Mouse (Mus musculus): ENCODE measurements at regions not wholly inside any gene's neighbourhood (a gene's known extent, or its start where the extent isn't known, plus 50 kb on each side); places are given as distances from the start of the nearest gene placed in this dataset.

DNA sequence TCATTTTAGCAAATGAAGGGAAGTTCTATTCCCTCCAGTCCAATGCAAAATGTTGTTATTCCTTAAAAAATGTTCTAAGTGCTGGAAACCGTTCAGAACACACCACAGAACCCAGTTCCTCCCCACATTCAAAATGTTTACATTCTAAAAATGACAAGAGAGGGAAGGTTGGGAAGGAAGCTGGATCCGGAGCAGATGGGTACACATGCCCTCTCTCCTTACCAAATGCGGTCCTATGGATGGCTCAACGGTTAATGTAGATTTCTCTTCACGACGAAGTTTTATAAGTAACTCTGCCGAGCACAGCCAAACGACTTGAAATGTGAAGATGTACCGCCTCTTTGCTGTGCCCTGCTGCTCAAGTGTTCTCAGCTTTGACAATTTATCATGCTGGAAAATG, 88.3 kb downstream of the Cetn3 start:
- Histone ChIP-seq H3K36me3 (ENCODE audit: control insufficient read depth, insufficient read depth) (no peaks in the 10 kb centered on the region), H3ac (ENCODE audit: control insufficient read depth, insufficient read length) (no peak overlapping the region), H3K4me3 (no peak overlapping the region), H3K79me2 (ENCODE audit: control insufficient read depth, insufficient read depth) (no peaks in the 10 kb centered on the region), H3K27me3 (ENCODE audit: control insufficient read depth, insufficient read depth, insufficient read length) (no peaks in the 10 kb centered on the region), H3K4me2 (ENCODE audit: low read depth) (peak overlapping the region; percentile 18)
- TF ChIP-seq REST (IDR thresholded peaks at IDR 0.05; ENCODE audit: insufficient read depth, insufficient read length) (no peak), MYOD1 (IDR thresholded peaks at IDR 0.05; ENCODE audit: control insufficient read depth in 1 of 3, insufficient read length in 2 of 3, low read depth in 2 of 3) (no peak), POLR2AphosphoS2 (IDR thresholded peaks at IDR 0.05; ENCODE audit: insufficient read length, low read depth) (no peak), TCF3 (IDR thresholded peaks at IDR 0.05; ENCODE audit: insufficient read length, low read depth) (no peak), POLR2A (IDR thresholded peaks at IDR 0.05; ENCODE audit: insufficient read length, low read depth) (no peak), CEBPB (IDR thresholded peaks at IDR 0.05; ENCODE audit: insufficient read depth, poor library complexity, severe bottlenecking) (no peak), TCF12 (IDR thresholded peaks at IDR 0.05; ENCODE audit: insufficient read depth, poor library complexity, severe bottlenecking) (no peak), SRF (IDR thresholded peaks at IDR 0.05; ENCODE audit: control insufficient read depth, insufficient read length, low read depth) (no peak)

GRCm38 (mm10) chr13:81885879-81886278, 103.0 kb downstream of the Cetn3 start:
- Histone ChIP-seq H3K79me2 (ENCODE audit: control insufficient read depth, insufficient read depth) (no peaks in the 10 kb centered on the region), H3K36me3 (ENCODE audit: control insufficient read depth, insufficient read depth) (no peaks in the 10 kb centered on the region), H3ac (ENCODE audit: control insufficient read depth, insufficient read length) (no peak overlapping the region), H3K4me2 (ENCODE audit: low read depth) (peak overlapping the region; percentile 3), H3K27me3 (ENCODE audit: control insufficient read depth, insufficient read depth, insufficient read length) (no peaks in the 10 kb centered on the region), H3K4me3 (no peak overlapping the region)
- TF ChIP-seq USF1 (IDR thresholded peaks at IDR 0.05; ENCODE audit: low read depth), result no peak

DNA sequence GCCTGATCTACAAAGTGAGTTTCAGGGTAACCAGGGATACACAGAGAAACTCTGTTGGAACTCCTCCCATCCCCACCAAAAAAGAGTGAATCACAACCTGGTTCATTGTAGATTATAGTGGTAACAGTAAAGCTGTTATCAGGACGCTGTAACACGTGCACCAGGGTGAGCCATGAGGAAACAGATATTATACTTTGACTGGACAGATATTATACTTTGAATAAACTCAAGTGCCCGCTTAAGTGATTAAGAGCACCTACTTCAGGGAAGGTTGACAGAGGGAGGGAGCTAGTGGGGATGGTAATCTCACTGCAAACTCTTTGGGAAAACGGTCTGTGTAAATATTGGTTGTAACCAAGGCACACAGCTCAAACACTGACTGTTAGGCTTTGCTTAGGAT, 147.4 kb downstream of the Cetn3 start:
- H3K27me3 ChIP-seq (ENCODE audit: control insufficient read depth, insufficient read depth, insufficient read length), result no peaks in the 10 kb centered on the region
- no peak overlapping the region for H3K4me2 ChIP-seq (ENCODE audit: low read depth)
- H3K36me3 ChIP-seq (ENCODE audit: control insufficient read depth, insufficient read depth), result no peaks in the 10 kb centered on the region
- TF ChIP-seq POLR2A (IDR thresholded peaks at IDR 0.05; ENCODE audit: insufficient read length, low read depth) (no peak), MYOG (IDR thresholded peaks at IDR 0.05; ENCODE audit: control insufficient read depth in 1 of 3, insufficient read depth in 1 of 3, insufficient read length in 2 of 3, low read depth in 2 of 3) (no peak), TCF3 (IDR thresholded peaks at IDR 0.05; ENCODE audit: insufficient read length, low read depth) (no peak), USF1 (IDR thresholded peaks at IDR 0.05; ENCODE audit: low read depth) (no peak), CEBPB (IDR thresholded peaks at IDR 0.05; ENCODE audit: insufficient read depth, poor library complexity, severe bottlenecking) (no peak), MYOD1 (IDR thresholded peaks at IDR 0.05; ENCODE audit: control insufficient read depth in 1 of 3, insufficient read length in 2 of 3, low read depth in 2 of 3) (no peak), E2F4 (IDR thresholded peaks at IDR 0.05; ENCODE audit: insufficient read depth) (no peak), SRF (IDR thresholded peaks at IDR 0.05; ENCODE audit: control insufficient read depth, insufficient read length, low read depth) (no peak), TCF12 (IDR thresholded peaks at IDR 0.05; ENCODE audit: insufficient read depth, poor library complexity, severe bottlenecking) (no peak), MAX (IDR thresholded peaks at IDR 0.05; ENCODE audit: low read depth) (no peak), REST (IDR thresholded peaks at IDR 0.05; ENCODE audit: insufficient read depth, insufficient read length) (no peak), POLR2AphosphoS2 (IDR thresholded peaks at IDR 0.05; ENCODE audit: insufficient read length, low read depth) (no peak)
- H3ac ChIP-seq (ENCODE audit: control insufficient read depth, insufficient read length), result no peak overlapping the region
- H3K79me2 ChIP-seq (ENCODE audit: control insufficient read depth, insufficient read depth), result no peaks in the 10 kb centered on the region
- H3K4me3 ChIP-seq, result no peak overlapping the region

DNA sequence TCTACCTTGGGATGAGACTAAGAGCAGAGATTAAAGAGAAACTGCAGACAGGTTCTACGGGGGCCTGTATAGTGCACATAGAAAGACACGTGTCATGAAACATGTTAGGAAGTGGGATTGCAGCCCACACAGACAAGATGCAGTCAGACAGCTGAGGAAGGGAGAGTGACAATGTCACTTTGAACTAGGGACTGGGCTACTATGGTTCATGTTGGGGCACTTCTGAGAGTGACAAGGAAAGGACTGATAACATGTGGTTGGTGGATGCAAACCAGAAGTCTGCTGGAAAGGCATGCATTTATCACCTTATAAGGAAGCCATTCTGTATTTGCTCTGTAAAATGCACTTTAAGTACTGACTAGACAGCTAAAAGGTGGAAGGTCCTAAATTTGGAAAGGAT, 148.3 kb downstream of the Cetn3 start:
- Histone ChIP-seq H3K4me3 (no peak overlapping the region), H3K36me3 (ENCODE audit: control insufficient read depth, insufficient read depth) (no peaks in the 10 kb centered on the region), H3K79me2 (ENCODE audit: control insufficient read depth, insufficient read depth) (no peaks in the 10 kb centered on the region), H3ac (ENCODE audit: control insufficient read depth, insufficient read length) (no peak overlapping the region), H3K4me2 (ENCODE audit: low read depth) (no peak overlapping the region), H3K27me3 (ENCODE audit: control insufficient read depth, insufficient read depth, insufficient read length) (no peaks in the 10 kb centered on the region)
- TF ChIP-seq TCF3 (IDR thresholded peaks at IDR 0.05; ENCODE audit: insufficient read length, low read depth), result no peak
- TF ChIP-seq REST (IDR thresholded peaks at IDR 0.05; ENCODE audit: insufficient read depth, insufficient read length), result no peak
- TF ChIP-seq USF1 (IDR thresholded peaks at IDR 0.05; ENCODE audit: low read depth), result no peak
- TF ChIP-seq TCF12 (IDR thresholded peaks at IDR 0.05; ENCODE audit: insufficient read depth, poor library complexity, severe bottlenecking), result no peak
- no peak for TF ChIP-seq POLR2A (IDR thresholded peaks at IDR 0.05; ENCODE audit: insufficient read length, low read depth)
- no peak for TF ChIP-seq MAX (IDR thresholded peaks at IDR 0.05; ENCODE audit: low read depth)
- no peak for TF ChIP-seq MYOD1 (IDR thresholded peaks at IDR 0.05; ENCODE audit: control insufficient read depth in 1 of 3, insufficient read length in 2 of 3, low read depth in 2 of 3)
- TF ChIP-seq MYOG (IDR thresholded peaks at IDR 0.05; ENCODE audit: control insufficient read depth in 1 of 3, insufficient read depth in 1 of 3, insufficient read length in 2 of 3, low read depth in 2 of 3), result no peak
- TF ChIP-seq CEBPB (IDR thresholded peaks at IDR 0.05; ENCODE audit: insufficient read depth, poor library complexity, severe bottlenecking), result no peak
- TF ChIP-seq E2F4 (IDR thresholded peaks at IDR 0.05; ENCODE audit: insufficient read depth), result no peak
- TF ChIP-seq POLR2AphosphoS2 (IDR thresholded peaks at IDR 0.05; ENCODE audit: insufficient read length, low read depth), result no peak
- no peak for TF ChIP-seq SRF (IDR thresholded peaks at IDR 0.05; ENCODE audit: control insufficient read depth, insufficient read length, low read depth)

DNA sequence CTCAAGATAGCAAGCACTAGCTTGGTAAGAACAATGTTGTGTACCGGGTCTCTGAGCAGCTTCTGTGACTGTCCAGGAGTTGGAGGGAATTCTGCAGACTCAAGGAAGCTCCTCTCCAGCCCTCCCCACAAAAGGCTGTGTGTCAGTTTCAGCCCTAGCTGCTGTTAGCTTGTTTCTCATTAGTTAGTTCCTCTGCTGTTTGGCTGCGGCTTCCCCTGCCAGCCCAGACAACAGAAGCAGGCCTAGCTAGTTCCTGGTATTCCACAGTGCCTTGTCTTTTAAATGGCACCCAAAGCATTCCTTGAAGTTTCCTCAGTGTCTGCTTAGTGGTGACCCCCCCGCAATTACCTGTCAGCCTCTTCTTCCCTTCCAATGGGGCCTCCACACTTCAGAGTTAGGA, 154.2 kb downstream of the Cetn3 start:
- Histone ChIP-seq H3K4me2 (ENCODE audit: low read depth) (no peak overlapping the region), H3K79me2 (ENCODE audit: control insufficient read depth, insufficient read depth) (no peaks in the 10 kb centered on the region), H3K36me3 (ENCODE audit: control insufficient read depth, insufficient read depth) (no peaks in the 10 kb centered on the region), H3K27me3 (ENCODE audit: control insufficient read depth, insufficient read depth, insufficient read length) (no peaks in the 10 kb centered on the region), H3ac (ENCODE audit: control insufficient read depth, insufficient read length) (no peak overlapping the region), H3K4me3 (no peak overlapping the region)
- no peak for TF ChIP-seq REST (IDR thresholded peaks at IDR 0.05; ENCODE audit: insufficient read depth, insufficient read length)
- no peak for TF ChIP-seq MAX (IDR thresholded peaks at IDR 0.05; ENCODE audit: low read depth)

Data from myocyte (in vitro differentiated cells).